Mouse (Mus musculus) cerebellum, adult 9-11 months (tissue): ENCODE data around the gene H2-DMb1.
"Not testable (repeated sequence)": the region's sequence is repeated elsewhere in the genome, so short reads cannot be mapped to it uniquely, and the experiment has no call there.

Source experiments
- DNase-seq: peaks from one replicate; pipeline ENCODE4 v3.0.0; 2022

Gene H2-DMb1

DNA sequence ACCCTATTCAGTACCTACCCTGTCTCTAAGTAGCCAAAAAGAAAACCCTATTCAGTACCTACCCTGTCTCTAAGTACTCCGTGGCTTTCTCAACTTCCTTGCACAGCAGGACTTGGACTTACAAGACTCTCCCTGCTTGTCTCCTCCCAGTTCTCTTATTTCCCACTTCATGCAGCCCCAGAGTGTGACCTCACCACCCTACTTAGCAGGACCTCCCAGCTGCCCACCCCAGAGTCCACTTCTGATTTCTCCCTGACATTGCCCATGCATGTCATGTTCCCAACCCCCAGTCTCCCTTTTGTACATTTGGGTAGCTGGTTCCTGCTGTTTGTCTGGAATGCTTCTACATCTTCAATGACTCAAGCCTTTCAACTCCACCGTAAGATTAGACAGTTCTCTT is 29.4 kb upstream of the H2-DMb1 start:
- DNase-seq = no peak

DNA sequence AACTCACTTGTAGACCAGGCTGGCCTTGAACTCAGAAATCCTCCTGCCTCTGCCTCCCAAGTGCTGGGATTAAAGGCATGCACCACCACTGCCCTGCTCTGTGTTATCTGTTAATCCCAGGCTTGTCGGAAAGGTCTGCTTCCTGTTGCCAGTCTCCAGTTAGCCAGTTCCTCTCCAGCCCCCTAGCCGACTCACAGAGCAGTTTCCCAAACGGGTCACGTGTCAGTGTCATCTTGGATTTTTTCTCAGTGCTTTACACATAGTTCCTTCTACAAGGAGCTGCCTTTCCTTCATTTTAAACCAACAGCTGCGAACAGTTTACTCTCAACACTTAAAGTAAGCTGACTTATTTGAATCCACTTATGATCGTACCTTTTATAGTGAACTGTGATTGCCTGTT is 28.2 kb upstream of the H2-DMb1 start:
- no peak for DNase-seq

DNA sequence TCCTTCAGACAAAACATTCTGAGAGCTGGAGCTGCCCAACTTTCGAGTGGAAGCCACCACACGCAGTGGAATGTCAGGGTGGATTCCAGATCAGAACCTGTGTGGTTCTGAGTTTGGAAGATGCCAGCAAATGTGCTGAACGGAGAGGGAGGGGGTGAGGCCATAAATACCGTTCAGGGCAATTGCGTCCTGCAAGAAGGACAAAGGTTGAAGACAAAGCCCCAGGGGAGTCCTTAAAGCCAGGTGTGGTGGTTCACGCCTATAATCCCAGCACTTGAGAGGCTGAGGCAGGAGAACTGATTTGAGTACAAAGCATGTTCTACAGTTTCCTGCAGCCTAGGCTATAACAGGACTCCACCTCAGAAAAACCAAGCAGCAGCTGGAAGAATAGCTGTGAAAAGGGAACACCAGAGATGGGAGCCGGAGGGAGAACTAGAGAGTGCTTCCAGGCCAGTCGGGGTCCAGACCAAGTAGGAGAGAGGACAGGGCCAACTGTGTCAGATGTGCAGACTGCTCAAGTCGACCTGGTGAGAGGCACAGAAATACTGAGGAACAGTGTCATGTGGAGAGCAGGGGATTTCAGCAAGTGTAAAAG is 25.9 kb upstream of the H2-DMb1 start:
- DNase-seq = no peak

DNA sequence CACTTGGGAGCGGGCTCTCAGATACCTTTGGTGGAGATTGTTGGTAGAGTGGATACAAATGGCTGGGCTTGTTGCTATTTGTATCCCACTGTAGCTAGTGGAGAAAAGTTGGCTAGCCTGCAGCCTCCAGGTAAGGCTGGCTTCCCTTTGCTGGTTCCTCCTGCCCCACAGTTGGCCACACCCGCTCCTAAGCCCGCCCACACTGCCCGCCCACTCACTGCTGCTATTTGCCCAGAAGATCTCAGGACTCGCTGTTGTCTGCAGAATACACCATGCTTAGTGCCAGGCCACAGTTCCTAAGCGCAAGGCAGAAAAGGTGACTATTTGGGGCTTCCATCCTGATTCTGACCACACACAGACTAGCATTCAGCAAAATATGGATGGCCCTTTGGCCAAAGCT is 25.4 kb upstream of the H2-DMb1 start:
- peak; percentile 80 for DNase-seq

DNA sequence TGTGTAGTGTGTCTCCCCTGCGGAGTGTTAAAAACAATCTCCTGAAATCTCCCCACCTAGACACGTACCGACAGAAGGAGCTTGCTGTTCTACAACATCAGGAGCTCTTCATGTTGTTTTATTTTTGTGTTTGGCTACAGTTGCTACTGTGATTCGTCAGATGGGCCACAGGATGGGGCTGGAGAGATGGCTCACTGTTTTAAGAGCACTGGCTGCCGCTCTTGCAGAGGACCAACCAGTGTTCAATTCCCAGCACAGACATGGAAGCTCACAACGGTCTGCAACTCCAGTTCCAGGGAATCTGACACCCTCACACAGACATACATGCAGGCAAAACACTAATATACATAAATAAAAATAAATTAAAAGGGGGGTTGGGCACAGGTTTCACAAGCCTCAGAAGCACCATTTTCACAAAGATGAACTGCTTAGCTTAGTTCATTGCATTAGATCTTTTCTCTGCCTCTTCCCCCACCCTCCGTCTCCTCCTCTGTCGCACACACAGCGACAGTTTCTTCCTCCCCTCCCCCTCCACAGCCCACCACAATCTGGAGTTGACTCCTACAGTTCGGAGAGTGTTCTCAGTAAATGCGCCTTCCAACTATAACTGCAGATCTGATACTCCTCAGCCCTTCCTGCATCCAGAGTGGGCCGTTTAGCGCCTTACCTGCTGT is 24.5 kb upstream of the H2-DMb1 start:
- DNase-seq = no peak

DNA sequence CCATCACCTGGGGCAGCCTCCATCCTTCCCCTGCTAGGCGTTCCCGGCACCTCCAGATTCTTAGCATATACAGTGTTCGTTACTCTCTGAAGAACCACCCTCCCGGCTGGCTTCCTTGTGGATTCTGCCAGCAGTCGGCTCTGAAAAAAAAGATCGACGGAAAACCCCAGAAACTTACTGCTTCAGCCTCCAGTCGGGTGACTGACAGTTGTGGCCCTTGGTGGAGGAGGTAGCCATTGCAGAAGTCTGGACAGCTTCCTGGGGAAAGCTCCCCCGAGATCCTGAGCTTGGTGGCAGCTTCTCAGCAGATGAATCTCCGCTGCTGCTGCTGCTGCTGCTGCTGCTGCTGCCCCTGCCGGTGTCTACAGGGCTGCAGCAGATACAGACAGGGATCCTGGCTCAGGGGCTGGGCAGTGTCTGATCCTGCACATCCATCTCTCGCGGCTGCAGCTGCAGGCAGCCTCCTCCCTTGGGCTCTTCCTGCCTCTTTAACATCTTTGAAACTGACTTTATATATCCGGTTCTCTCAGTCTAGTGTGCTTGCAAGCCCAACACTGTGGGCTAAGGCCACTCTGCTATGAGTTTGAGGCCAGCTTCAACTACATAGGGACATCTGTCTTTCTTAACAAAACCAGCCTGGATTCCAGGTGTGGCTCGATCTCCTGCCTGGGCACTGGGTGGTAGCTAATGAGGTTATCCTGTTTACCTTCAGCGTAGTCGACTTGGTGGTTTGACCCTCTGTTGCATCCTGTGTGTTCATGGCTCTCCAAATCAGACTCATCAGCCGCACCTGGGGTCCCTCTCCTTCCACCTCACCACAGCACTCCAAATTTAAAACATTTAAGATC is 23.7 kb upstream of the H2-DMb1 start:
- no peak for DNase-seq

DNA sequence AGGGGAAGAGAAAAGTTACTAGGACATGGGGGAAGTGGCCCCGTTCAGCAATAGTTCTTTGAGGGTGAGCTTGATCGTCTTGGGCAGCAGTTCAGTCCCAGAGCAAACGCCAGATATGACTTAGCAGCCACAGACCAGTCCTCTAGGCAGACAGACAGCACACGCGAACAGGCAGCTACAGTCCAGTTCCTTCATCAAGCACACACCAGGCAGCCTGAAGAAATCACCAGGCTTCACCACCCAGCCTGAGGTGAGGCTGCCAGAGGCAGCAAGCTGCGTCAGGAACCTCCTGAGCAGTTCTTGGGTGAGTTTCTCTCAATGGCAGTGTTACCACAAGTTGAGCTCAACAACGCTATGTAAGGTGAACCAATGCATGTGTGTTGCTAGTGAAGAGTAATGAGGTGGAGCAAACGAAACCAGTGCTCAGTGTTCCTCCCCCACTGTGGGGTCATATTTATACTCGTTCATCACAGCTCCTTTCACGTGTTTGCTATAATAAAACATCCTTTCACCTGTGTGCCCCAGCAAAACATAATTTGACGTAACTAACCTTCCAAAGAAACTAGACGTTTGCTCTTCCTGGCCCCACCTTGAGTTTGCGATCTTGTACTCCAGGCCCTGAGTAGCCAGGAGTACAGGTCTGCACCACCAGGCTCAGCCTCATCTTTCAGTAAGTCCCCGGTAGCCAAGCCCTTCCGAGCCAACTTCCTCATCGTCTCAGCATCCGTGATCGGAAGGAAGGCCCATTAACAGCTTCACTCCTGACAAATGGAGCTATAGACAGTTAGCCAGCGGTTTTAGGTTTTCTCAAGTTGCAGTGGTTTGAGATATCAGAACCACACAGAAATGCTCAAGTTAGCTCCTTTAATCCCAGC is 22.6 kb upstream of the H2-DMb1 start:
- no peak for DNase-seq

DNA sequence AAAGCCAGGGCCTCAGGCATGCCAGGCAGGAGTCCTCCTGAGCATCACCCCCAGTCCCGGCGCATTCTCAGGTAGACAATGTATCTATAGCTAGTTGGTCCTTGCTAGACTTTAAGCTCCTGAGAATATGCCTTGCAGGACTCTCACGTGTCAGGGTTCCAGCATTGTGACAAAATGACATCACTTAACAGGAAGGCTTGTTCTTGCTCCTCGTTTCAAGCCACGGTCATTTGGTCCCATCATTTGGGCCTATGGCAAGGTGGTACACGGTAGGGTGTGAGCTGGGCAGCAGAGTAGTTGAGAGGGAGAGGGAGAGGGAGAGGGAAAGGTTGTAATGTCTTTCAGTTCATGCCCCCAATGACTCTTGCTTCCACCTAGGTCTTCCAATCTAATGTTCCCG is 21.0 kb upstream of the H2-DMb1 start:
- DNase-seq = peak; percentile 9

DNA sequence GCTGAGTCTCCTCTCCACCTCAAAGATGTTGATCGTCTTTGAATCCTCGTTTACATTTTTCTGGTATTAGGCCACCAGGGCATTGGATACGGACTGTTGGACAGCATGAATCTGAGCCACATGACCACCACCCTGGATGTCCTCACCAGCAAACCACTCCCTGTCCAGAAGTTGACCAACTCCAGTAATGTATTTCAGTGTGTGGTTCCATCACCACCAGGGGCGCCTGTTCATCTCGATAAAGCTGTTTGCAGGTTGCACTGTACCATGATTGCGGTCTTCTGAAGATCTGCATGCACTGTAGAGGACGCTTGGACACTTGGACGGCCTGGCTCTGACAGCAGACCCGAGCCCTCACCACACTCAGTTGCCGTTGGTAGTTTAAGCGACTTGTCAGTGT is 19.6 kb upstream of the H2-DMb1 start:
- peak; percentile 22 for DNase-seq

DNA sequence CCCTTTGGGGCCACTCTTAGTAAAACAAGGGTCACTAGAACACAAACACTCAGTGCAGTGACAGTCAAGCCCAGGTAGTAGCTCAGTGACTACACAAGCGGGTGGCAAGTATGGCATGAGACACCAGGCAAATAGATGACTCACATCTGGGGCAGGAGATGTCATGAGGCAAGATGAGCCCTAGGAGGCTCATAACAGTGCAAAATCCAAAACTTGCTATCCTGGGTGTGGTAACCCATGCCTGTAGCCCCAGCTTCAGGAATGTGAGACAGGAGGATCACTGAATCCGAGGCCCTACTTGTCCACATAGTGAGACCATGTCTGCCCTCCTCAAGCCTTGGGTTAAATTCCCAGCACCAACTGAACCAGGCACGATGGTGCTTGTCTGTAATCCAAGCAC is 18.4 kb upstream of the H2-DMb1 start:
- no peak for DNase-seq

DNA sequence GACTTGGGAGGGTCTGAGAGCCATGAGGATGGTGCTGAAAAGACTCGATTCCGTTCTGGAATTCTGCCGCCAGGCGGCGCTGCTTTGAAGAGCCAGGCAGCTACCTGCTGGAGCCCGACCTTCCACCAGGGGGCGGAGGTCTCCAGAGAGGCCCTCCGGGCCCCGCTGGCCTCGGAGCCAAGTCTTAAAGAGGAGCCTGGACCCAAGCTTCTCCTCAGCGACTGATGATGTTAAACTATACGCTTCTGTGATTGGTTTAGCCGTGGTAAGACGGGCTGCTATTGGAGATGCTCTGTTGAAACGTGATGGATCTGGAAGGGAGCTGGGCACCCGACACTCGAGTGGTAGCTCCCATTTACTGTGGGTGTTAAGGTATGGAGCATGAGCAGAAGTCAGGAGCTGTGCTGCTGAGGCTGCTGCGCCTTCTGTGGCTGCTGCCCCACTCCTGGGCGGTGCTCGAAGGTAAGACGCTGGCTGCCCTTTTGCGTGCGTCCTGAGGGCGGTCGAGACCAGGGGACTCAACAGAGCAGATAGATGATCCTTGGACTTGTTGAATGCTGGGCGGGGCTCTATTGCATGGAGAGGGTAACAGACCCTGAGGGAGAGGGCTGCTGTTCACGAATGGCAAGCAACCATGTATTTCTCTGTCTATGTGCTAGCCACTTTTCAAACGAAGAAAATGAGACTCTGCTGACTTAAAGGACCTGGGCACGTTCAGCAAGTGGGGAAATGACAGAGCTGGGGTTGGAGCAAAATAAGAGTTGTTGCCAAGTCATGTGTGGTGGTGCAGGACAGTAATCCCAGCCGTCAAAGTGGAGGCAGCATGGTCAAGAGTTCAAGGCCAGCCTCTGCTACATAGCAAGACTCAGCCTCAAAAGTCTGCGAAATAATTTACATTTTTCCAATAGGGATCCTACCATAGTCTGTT is 17.3 kb upstream of the H2-DMb1 start:
- peak; percentile 99 for DNase-seq

DNA sequence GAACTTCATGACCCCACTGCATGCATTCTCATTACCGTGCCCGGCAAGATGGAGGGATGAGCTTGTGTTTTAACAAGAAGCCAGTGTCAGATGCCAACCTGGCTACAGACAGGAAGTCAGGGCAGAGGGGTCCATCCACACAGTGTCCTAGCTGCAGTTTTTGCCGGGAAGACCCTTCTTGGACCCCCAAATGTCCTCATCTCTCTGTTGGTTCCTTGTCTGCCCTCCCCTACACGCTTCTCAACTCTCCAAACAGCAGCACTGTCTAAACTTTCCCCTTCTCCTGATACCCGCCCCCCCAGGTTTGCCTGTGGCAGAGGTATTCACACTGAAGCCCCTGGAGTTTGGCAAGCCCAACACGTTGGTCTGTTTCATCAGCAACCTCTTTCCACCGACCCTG is 15.3 kb upstream of the H2-DMb1 start:
- DNase-seq = peak; percentile 16

DNA sequence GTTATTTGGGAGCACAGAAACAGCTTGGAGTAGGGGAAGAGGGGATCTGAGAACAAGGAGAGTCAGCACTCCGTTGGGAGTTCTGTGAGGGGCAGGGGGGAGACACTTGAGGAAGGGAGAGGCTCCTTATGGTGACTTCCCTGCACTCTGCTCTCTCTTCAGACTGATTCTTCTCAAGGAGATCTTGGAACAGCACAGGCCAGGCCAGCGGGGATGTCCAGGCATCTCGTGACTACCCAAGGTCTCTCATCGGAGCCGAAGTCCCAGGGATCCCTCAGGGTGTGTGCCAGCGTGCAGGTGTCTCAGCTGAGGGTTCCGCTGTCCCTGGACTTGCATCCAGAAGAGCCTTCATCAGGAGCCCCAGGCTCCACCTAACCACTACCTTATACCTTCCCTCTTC is 14.2 kb upstream of the H2-DMb1 start:
- peak; percentile 2 for DNase-seq

DNA sequence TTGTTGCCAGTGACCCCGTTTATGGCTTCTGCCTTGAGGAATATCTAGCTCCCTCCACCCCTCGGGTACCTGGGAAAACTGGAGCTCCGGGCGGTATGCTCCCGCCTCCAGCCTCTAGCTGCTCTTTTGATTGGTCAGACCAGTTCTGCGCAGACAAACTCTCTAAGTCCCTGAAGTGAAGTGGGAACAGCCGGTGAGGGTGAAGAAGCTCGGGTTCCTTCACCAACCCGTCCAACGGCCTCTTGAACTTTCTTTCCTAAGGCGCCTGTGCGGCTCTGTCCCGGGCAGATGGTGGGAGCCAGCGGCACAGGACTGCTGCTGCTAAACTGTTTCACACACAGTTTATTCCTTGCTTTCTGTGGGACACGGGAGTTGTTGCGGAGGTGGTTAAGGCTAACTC is 13.5 kb upstream of the H2-DMb1 start:
- no peak for DNase-seq

DNA sequence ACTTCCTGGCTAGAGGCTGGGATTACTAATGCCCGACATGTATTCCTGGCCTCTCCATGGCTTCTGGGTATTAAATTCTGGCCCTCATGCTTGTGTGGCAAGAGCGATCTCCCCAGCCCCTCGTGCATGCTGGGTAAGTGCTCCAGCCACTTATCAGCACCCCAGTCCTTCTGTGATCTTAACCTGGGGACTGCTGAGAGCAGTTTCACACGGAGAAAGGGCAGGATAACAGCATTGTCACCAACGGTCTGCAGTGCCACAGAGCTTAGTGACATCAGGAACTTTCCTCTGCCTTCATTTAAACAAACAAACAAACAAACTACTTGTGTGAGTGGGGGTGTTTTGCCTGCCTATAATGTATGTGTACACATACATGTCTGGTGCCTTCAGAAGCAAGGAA is 12.6 kb upstream of the H2-DMb1 start:
- no peak for DNase-seq

DNA sequence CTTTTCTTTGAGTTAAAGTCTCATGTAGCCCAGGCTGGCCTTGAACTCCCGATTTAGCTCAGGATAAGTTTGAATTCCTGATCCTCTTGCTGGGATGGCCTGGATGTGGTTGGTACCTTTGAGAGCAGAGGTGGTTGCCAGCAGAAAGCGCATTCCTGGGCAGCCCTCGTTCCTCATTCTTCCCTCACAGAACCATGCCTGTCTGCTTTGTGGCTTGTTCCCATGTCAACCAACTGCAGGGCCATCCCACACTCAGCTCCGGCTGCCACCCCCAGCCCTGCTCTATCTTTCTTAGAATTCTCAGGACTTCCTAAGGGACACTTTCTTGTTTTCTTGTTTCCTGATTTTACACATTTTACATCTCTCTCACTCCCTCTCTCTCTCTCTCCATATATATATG is 11.4 kb upstream of the H2-DMb1 start:
- no peak for DNase-seq

DNA sequence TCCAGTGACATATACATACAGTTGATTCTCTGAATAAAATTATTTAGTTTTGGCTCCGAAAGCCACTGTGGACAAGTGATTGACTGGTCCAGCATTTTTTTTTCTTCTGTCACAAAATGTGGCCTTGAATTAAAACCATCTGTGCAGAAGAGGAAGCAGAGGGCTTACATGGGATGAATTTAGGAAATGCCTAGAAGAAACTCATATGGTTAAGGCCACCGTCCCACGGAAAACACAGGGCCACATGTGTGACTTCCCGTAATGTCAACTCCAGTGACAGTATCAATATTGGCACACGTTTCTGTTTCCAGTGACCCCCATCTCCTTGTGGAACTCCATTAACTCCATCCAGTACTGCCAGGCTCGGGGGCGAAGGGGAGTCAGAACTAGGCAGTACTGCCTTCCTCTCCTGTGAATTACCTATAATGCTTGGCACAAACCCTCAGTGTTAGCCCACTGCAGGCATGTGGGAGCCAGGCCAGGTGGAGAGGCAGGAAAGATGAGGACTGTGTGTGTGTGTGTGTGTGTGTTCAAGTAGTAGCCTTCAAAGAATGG is 10.3 kb upstream of the H2-DMb1 start:
- DNase-seq = no peak

DNA sequence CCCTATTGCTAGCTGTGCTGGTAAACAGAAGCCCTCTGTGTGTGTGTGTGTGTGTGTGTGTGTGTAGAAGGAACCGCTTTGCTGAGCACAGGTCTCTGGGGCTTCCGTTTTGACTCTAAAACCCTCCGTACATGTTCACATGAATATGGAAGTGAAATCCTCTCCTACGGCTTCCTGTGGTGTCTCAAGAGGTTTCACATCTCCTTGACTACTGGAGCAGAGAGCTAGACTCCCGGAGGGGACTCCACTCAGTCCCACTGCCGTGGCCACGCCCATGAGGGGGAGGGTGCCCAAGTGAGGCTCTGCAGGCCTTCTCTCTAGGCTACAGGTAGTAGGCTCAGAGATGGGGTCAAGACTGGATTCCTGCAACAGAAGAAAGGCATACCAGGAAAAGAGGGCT is 9.8 kb upstream of the H2-DMb1 start, which contains the start of gene H2-DMb2:
Gene H2-DMb2, plus strand, starts transcription at position 275 of the 400 bp plus-strand sequence.
- no peak for DNase-seq

DNA sequence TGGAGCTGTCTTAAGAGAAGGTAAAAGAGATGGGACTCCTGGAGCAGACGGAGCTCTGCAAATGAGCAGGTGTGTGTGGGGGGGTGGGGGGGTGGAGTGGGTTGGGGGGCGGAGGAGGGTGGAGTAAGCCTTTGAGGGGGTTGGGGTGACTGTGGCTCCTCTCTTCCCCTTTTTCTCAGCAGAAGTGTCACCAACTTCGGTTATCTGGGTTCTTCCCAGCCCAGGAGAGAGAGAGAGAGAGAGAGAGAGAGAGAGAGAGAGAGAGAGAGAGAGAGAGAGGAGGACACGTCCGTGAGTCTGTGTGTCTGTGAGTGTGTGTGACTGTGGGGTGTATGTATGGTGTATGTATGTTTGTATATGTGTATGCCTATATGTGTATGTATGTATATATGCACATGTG is 9.4 kb upstream of the H2-DMb1 start:
- no peak for DNase-seq

DNA sequence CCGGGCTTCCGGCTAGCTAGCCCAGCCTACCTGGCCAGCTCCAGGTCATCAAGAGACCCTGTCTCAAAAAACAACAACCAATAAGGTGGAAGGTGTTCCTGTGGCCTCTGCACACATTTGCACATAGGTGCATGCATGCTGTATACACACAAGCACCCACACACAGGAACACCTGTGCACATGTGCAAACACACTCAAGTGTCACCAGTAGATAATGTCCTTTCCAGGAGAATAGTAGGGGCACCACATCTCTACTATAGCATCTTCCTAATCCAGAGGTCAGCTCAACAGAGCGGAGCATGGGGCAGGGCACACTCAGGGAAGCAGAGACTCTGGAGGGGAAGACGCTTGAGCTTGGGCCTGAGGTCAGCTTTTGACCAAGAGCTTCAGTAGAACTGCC is 8.7 kb upstream of the H2-DMb1 start:
- not testable (repeated sequence) for DNase-seq

DNA sequence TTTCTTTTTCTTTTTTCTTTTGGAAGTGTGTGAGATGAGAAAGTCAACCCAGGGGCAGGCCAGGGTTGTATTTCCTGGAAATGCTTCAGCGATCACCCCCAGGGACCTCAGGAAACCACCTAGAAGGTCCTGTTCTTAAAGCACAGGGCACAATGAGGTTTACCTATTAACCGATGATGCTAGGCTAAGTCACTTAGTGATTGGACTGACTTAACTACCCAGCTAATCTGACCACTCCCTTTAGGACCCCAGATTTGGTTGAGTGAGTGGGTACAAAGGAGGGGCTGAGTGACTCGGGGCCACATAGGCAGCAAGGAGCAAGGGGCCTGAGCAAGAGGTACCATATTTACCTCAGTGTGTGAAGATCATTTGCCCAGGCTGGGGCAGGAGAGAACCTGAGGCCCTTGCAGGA is 7.9 kb upstream of the H2-DMb1 start:
- no peak for DNase-seq

DNA sequence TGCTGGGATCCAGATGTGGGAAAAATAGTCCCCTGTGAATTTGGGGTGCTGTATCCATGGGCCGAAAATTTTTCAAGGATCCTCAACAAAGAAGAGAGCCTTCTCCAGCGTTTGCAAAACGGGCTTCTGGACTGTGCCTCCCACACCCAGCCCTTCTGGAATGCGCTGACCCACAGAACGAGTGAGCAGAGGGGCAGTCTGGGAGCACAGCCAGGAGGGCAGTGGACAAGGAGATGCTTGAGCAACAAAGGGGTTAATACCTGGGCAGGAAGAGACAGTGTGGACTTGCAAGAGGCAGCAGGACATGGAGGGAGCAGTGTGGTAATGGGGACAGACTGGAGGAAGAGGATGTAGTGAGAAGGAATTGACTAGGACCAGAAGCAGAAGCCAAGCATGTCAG is 2.7 kb downstream of the H2-DMb1 start:
- DNase-seq = no peak
